9 mouse cellular contexts compared by ENCODE assay signal in the genomic region with DNA sequence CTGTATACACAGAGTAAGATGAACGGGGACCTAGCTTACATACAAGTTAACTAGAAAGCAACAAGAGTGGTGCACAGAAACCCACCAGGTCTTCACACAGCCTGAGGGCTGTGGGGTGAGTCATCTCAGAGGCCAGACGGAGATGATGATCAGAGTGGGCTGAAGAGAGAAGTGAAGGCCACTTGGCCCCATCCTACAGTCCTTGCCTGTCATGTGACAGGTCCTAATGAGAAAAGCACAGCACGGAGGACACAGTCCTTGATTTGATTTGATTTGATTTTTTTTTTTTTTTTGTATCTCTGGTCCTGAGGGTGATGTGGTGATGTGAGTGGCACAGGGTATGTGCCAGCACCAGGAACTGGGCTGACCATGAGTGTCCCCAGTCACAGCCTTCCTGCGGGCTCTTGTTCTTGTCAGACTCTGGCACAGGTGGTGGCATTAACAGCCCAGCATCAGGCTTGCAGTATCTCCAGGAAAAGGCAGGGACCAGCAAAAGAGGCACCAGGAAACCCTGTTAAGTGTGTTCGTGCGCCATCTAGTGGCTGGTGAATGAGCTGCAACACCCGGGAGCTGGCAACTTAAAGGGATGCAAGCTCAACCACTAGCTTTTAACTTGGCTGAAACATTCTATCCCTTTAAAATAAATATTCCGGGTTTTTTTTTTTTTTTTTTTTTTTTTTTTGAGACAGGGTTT. TPM values are rescaled to one million over a fixed set of nuclear protein-coding genes. Genes with fewer than 3 reads are reported as not detected.
DNase-seq lines count a peak whose midpoint lies in the region; ATAC-seq and TF ChIP-seq lines count a peak whose summit lies in the region.
"Had no signal": no experiment of that assay in that cellular context is flagged by ENCODE, and none has a peak within 500 bp of the region (broad histone marks: within the 10 kb centered on the region; RNA-seq: fewer than 3 reads in every experiment).

No protein-coding gene starts in this region.

- peak; percentile 69 for DNase-seq in A20 (ENCODE audit: low read depth, low spot score)
- DNase-seq in adrenal gland, adult 2 months, result peak; percentile 92
- DNase-seq in embryo, embryonic 10.5 days (ENCODE audit: low spot score), result peak; percentile 95
- peak; percentile 87 to 91 for DNase-seq in gastrocnemius, postnatal 36 days
- peak; percentile 97 for DNase-seq in kidney, adult 9 months
- DNase-seq in limb, embryonic 14.5 days (ENCODE audit: low spot score), result peak; percentile 89

- WGBS in limb, embryonic 14.5 days, result 41% methylated on average over 8 of the region's 8 CpGs
- WGBS in neural tube, embryonic 13.5 days, result 43% methylated on average over 8 of the region's 8 CpGs

- no peak overlapping the region for H3K4me2 ChIP-seq in limb, embryonic 14.5 days (replicated peaks; ENCODE audit: low read depth, low read length, severe bottlenecking)
- no peak overlapping the region for H3K4me2 ChIP-seq in neural tube, embryonic 13.5 days
- H3K4me2 ChIP-seq: embryonic facial prominence, embryonic 15.5 days had no signal

- ATAC-seq in limb, embryonic 14.5 days (ENCODE audit: low FRiP score, low read depth), result 0 out of 2 replicates have a peak, but pooled peaks have one; percentile 13
- 0 out of 2 replicates have a peak, but pooled peaks have one; percentile 61 for ATAC-seq in neural tube, embryonic 13.5 days (ENCODE audit: low read depth)

- peak; percentile 82; the same call in 1 of the 2 replicates for TF ChIP-seq CTCF in testis, adult 2 months (IDR thresholded peaks at IDR 0.05; ENCODE audit: control insufficient read depth, insufficient read depth, insufficient replicate concordance, low read depth, low read length)

- no peaks in the 10 kb centered on the region for H3K4me1 ChIP-seq in limb, embryonic 14.5 days (ENCODE audit: control insufficient read depth, insufficient read depth, low read length)
- 0 out of 2 replicates have a peak, but pooled peaks cover 4% of the 10 kb centered on the region for H3K4me1 ChIP-seq in neural tube, embryonic 13.5 days (replicated peaks)
- H3K4me1 ChIP-seq in testis, adult 2 months (ENCODE audit: control insufficient read depth, insufficient read depth, low read length), result no peaks in the 10 kb centered on the region
- H3K4me1 ChIP-seq: embryonic facial prominence, embryonic 15.5 days had no signal

- intact Hi-C loops in gastrocnemius, postnatal 36 days (cut with DNase I), result loop anchor here (2.0 to 5.0 kb wide), 2 partner anchors 75 to 134 kb away; a partner anchor contains a TSS

- peaks cover 70% of the 10 kb centered on the region for H3K36me3 ChIP-seq in limb, embryonic 14.5 days (ENCODE audit: control insufficient read depth, insufficient read depth, low read length)
- peaks cover 69% of the 10 kb centered on the region for H3K36me3 ChIP-seq in neural tube, embryonic 13.5 days
- H3K36me3 ChIP-seq in testis, adult 2 months (ENCODE audit: control insufficient read depth, insufficient read depth, low read length), result no peaks in the 10 kb centered on the region

- TF ChIP-seq POLR2A in limb, embryonic 14.5 days (IDR thresholded peaks at IDR 0.05; ENCODE audit: borderline replicate concordance, extremely low read depth, insufficient read depth, insufficient read length), result no peak
- no peak for TF ChIP-seq POLR2A in testis, adult 2 months (IDR thresholded peaks at IDR 0.05; ENCODE audit: control insufficient read depth, low read depth, low read length)

- no peak overlapping the region for H3K4me3 ChIP-seq in limb, embryonic 14.5 days (replicated peaks; ENCODE audit: low read length)
- no peak overlapping the region for H3K4me3 ChIP-seq in neural tube, embryonic 13.5 days
- no peak overlapping the region for H3K4me3 ChIP-seq in testis, adult 2 months (ENCODE audit: control insufficient read depth, low read depth, low read length)
- H3K4me3 ChIP-seq: embryonic facial prominence, embryonic 15.5 days had no signal

- no peak overlapping the region for H3K27ac ChIP-seq in limb, embryonic 14.5 days (replicated peaks; ENCODE audit: low read depth, low read length)
- no peak overlapping the region for H3K27ac ChIP-seq in neural tube, embryonic 13.5 days (replicated peaks)
- no peak overlapping the region for H3K27ac ChIP-seq in testis, adult 2 months (ENCODE audit: control insufficient read depth, insufficient read depth, low read depth, low read length)
- H3K27ac ChIP-seq: embryonic facial prominence, embryonic 15.5 days had no signal

- no peak overlapping the region for H3K9ac ChIP-seq in limb, embryonic 14.5 days (ENCODE audit: low read depth, low read length, severe bottlenecking)
- no peak overlapping the region for H3K9ac ChIP-seq in neural tube, embryonic 13.5 days
- H3K9ac ChIP-seq: embryonic facial prominence, embryonic 15.5 days had no signal

- no peaks in the 10 kb centered on the region for H3K27me3 ChIP-seq in limb, embryonic 14.5 days (ENCODE audit: control insufficient read depth, insufficient read depth, low read length)
- H3K27me3 ChIP-seq in neural tube, embryonic 13.5 days, result no peaks in the 10 kb centered on the region
- no peaks in the 10 kb centered on the region for H3K27me3 ChIP-seq in testis, adult 2 months (ENCODE audit: control insufficient read depth, insufficient read depth, low read length)
- H3K27me3 ChIP-seq: embryonic facial prominence, embryonic 15.5 days had no signal

- no peaks in the 10 kb centered on the region for H3K9me3 ChIP-seq in limb, embryonic 14.5 days (ENCODE audit: control insufficient read depth, low read length)
- no peaks in the 10 kb centered on the region for H3K9me3 ChIP-seq in neural tube, embryonic 13.5 days
- H3K9me3 ChIP-seq: embryonic facial prominence, embryonic 15.5 days had no signal

RNA-seq across cellular contexts. Expression of a gene that starts 11.8 kb away (rescaled TPM):
- total RNA-seq in adrenal gland, adult 2 months (2021), result 100 to 1,000 TPM; 538 to 652 TPM
- polyA plus RNA-seq in adrenal gland, adult 2 months (2012; rRNA removed), result 1,033 and 1,131 TPM in 2 replicates
- total RNA-seq in gastrocnemius, postnatal 36 days (2021), result 100 to 1,000 TPM; 207 to 218 TPM
- 183 and 193 TPM in 2 replicates for polyA plus RNA-seq in limb, embryonic 14.5 days (2012; rRNA removed)
- polyA plus RNA-seq in limb, embryonic 14.5 days (2014; fragmentation: Nextera tagmentation; extraction: Ambion mirVana), result 266 and 270 TPM in 2 replicates
- 206 and 209 TPM in 2 replicates for polyA plus RNA-seq in neural tube, embryonic 13.5 days (2015; fragmentation: Nextera tagmentation; extraction: Ambion mirVana)
- 133 and 144 TPM in 2 replicates for polyA plus RNA-seq in testis, adult 2 months (2012; rRNA removed)

RNA-seq across cellular contexts. Expression of a gene that starts 39.5 kb away (rescaled TPM):
- 1 to 10 TPM; 2.4 to 2.9 TPM for total RNA-seq in adrenal gland, adult 2 months (2021)
- polyA plus RNA-seq in adrenal gland, adult 2 months (2012; rRNA removed), result 3.5 and 4.5 TPM in 2 replicates
- under 1 TPM; 0.64 to 0.87 TPM for total RNA-seq in gastrocnemius, postnatal 36 days (2021)
- polyA plus RNA-seq in limb, embryonic 14.5 days (2012; rRNA removed), result 9.6 and 11.9 TPM in 2 replicates
- polyA plus RNA-seq in limb, embryonic 14.5 days (2014; fragmentation: Nextera tagmentation; extraction: Ambion mirVana), result 5.6 and 7.1 TPM in 2 replicates
- polyA plus RNA-seq in neural tube, embryonic 13.5 days (2015; fragmentation: Nextera tagmentation; extraction: Ambion mirVana), result 6.7 and 7.2 TPM in 2 replicates
- 1.0 and 4.0 TPM in 2 replicates for polyA plus RNA-seq in testis, adult 2 months (2012; rRNA removed)

RNA-seq across cellular contexts. Expression of a gene that starts 53.6 kb away (rescaled TPM):
- total RNA-seq in adrenal gland, adult 2 months (2021), result 100 to 1,000 TPM; 149 to 195 TPM
- 190 and 196 TPM in 2 replicates for polyA plus RNA-seq in adrenal gland, adult 2 months (2012; rRNA removed)
- total RNA-seq in gastrocnemius, postnatal 36 days (2021), result 10 to 100 TPM; 52.9 to 53.9 TPM
- 198 and 204 TPM in 2 replicates for polyA plus RNA-seq in limb, embryonic 14.5 days (2012; rRNA removed)
- polyA plus RNA-seq in limb, embryonic 14.5 days (2014; fragmentation: Nextera tagmentation; extraction: Ambion mirVana), result 177 and 188 TPM in 2 replicates
- 175 and 185 TPM in 2 replicates for polyA plus RNA-seq in neural tube, embryonic 13.5 days (2015; fragmentation: Nextera tagmentation; extraction: Ambion mirVana)
- 126 and 139 TPM in 2 replicates for polyA plus RNA-seq in testis, adult 2 months (2012; rRNA removed)
